Mouse (Mus musculus) MEL (cell line): ENCODE data around the gene Cfap44. TPM values are rescaled to one million over a fixed set of nuclear protein-coding genes. Genes with fewer than 3 reads are reported as not detected.

Experiments used
- DNase-seq: peaks from one replicate; pipeline ENCODE4 v3.0.0; 2011; ENCODE audit warnings: low read depth, low spot score
- H3K27ac ChIP-seq: 2 replicates; pipeline ENCODE4 v1.5.1; 2012; ENCODE audit warnings: low read depth, mild to moderate bottlenecking, control low read depth, low read length, moderate library complexity; ENCODE audit not compliant: control insufficient read depth
- H3K27me3 ChIP-seq, 2 experiments: fragments of 150-350 bp in 1 of 2; sonication (generic) in 1 of 2; 2 replicates each; pipeline ENCODE4 v1.6.1; 2012; ENCODE audit warnings: low read length in 2 of 2, mild to moderate bottlenecking in 2 of 2, improper control_type of control experiment in 1 of 2, moderate library complexity in 1 of 2; ENCODE audit not compliant: insufficient read depth in 2 of 2, control insufficient read depth in 1 of 2
- H3K36me3 ChIP-seq, 2 experiments: 2 replicates each; pipeline ENCODE4 v1.6.1; 2012 to 2014; ENCODE audit warnings: low read length in 2 of 2, improper control_type of control experiment in 1 of 2, inconsistent platforms in 1 of 2, mild to moderate bottlenecking in 1 of 2; ENCODE audit not compliant: insufficient read depth in 2 of 2, control insufficient read depth in 1 of 2
- H3K4me1 ChIP-seq, 2 experiments: fragments of 150-350 bp in 1 of 2; sonication (generic) in 1 of 2; 2 replicates each; pipeline ENCODE4 v1.6.1; 2012; ENCODE audit warnings: low read length in 2 of 2, improper control_type of control experiment in 1 of 2, mild to moderate bottlenecking in 1 of 2; ENCODE audit not compliant: insufficient read depth in 2 of 2, control insufficient read depth in 1 of 2
- H3K4me3 ChIP-seq, 2 experiments: fragments of 150-350 bp in 1 of 2; sonication (generic) in 1 of 2; 2 replicates each; pipeline ENCODE4 v1.5.1; 2012; ENCODE audit warnings: low read depth in 2 of 2, low read length in 2 of 2, mild to moderate bottlenecking in 2 of 2, moderate library complexity in 2 of 2, control low read depth in 1 of 2, improper control_type of control experiment in 1 of 2; ENCODE audit not compliant: control insufficient read depth in 1 of 2, insufficient read depth in 1 of 2
- H3K79me2 ChIP-seq: 2 replicates; pipeline ENCODE4 v1.6.1; 2012; ENCODE audit warnings: mild to moderate bottlenecking, low read length, moderate library complexity; ENCODE audit not compliant: control insufficient read depth, poor library complexity, insufficient read depth
- H3K9ac ChIP-seq: 2 replicates; pipeline ENCODE4 v1.6.1; 2012; ENCODE audit warnings: low read depth, mild to moderate bottlenecking, control low read depth, low read length, moderate library complexity; ENCODE audit not compliant: control insufficient read depth, poor library complexity, severe bottlenecking
- H3K9me3 ChIP-seq: fragments of 150-350 bp; sonication (generic); replicated peaks from 2 replicates; pipeline ENCODE4 v1.6.1; 2012; ENCODE audit warnings: mild to moderate bottlenecking, low read length, improper control_type of control experiment, moderate library complexity; ENCODE audit not compliant: insufficient read depth
- CHD1 ChIP-seq: IDR thresholded peaks from 2 replicates; pipeline ENCODE4 v1.6.1; 2012; ENCODE audit warnings: low read depth, mild to moderate bottlenecking, inconsistent platforms, low read length, improper control_type of control experiment
- CHD2 ChIP-seq: IDR thresholded peaks from 2 replicates; pipeline ENCODE4 v1.6.1; 2011; ENCODE audit warnings: low read length, improper control_type of control experiment
- CTCF ChIP-seq, 3 experiments: IDR thresholded peaks in 2 of 3; conservative IDR thresholded peaks in 1 of 3; 2 replicates each; pipeline ENCODE4 v1.5.1; 2011 to 2012; ENCODE audit warnings: low read length in 3 of 3, low read depth in 2 of 3, mild to moderate bottlenecking in 2 of 3, improper control_type of control experiment in 1 of 3, inconsistent platforms in 1 of 3, mixed read lengths in 1 of 3, moderate library complexity in 1 of 3; ENCODE audit not compliant: control insufficient read depth in 1 of 3, insufficient read depth in 1 of 3, poor library complexity in 1 of 3, severe bottlenecking in 1 of 3
- GATA1 ChIP-seq: IDR thresholded peaks from 2 replicates; pipeline ENCODE4 v1.6.1; 2011; ENCODE audit warnings: low read depth, low read length, improper control_type of control experiment
- HCFC1 ChIP-seq: IDR thresholded peaks from 2 replicates; pipeline ENCODE4 v1.6.1; 2012; ENCODE audit warnings: low read depth, mild to moderate bottlenecking, inconsistent platforms, low read length, improper control_type of control experiment, moderate library complexity
- JUND ChIP-seq: IDR thresholded peaks from 2 replicates; pipeline ENCODE4 v1.6.1; 2011; ENCODE audit warnings: low read depth, mild to moderate bottlenecking, improper control_type of control experiment, low read length
- MAZ ChIP-seq: IDR thresholded peaks from 2 replicates; pipeline ENCODE4 v1.6.1; 2012; ENCODE audit warnings: low read depth, mild to moderate bottlenecking, inconsistent platforms, low read length, improper control_type of control experiment
- TAL1 ChIP-seq: IDR thresholded peaks from 2 replicates; pipeline ENCODE4 v1.6.1; 2012; ENCODE audit warnings: mild to moderate bottlenecking, inconsistent platforms, low read length, moderate library complexity, mixed read lengths
- TCF12 ChIP-seq: IDR thresholded peaks from 2 replicates; pipeline ENCODE4 v1.6.1; 2014; ENCODE audit warnings: low read depth, mild to moderate bottlenecking, inconsistent platforms, low read length, improper control_type of control experiment, moderate library complexity
- ZKSCAN1 ChIP-seq: IDR thresholded peaks from 2 replicates; pipeline ENCODE4 v1.6.1; 2012; ENCODE audit warnings: low read depth, mild to moderate bottlenecking, inconsistent platforms, low read length, improper control_type of control experiment, moderate library complexity
- ZMIZ1 ChIP-seq: IDR thresholded peaks from 2 replicates; pipeline ENCODE4 v1.6.1; 2012; ENCODE audit warnings: low read depth, mild to moderate bottlenecking, inconsistent platforms, low read length, improper control_type of control experiment, moderate library complexity
- ZNF384 ChIP-seq: IDR thresholded peaks from 2 replicates; pipeline ENCODE4 v1.6.1; 2012; ENCODE audit warnings: low read depth, mild to moderate bottlenecking, inconsistent platforms, low read length, improper control_type of control experiment
- polyA plus RNA-seq, 2 experiments: library from polyadenylated mRNA; stranded (reverse) in 1 of 2; unstranded in 1 of 2; fragments of >175 nt in 1 of 2; fragments of >200 nt in 1 of 2; gene quantifications; 2 replicates each; pipeline versions ENCODE4 v1.2.1 to v1.2.4; 2012; ENCODE audit warnings: low replicate concordance in 2 of 2, low read depth in 1 of 2; ENCODE audit not compliant: insufficient read length in 2 of 2, insufficient read depth in 1 of 2, missing spikeins in 1 of 2
- total RNA-seq: library from RNA; depleted of rRNA; stranded (reverse); fragments of 300-350 nt; gene quantifications from 2 replicates; pipeline ENCODE4 v1.2.3, GENCODE M21; 2012; rRNA removed

Cfap44 gene
- total and polyA plus RNA-seq, 3 experiments: not detected

DNA sequence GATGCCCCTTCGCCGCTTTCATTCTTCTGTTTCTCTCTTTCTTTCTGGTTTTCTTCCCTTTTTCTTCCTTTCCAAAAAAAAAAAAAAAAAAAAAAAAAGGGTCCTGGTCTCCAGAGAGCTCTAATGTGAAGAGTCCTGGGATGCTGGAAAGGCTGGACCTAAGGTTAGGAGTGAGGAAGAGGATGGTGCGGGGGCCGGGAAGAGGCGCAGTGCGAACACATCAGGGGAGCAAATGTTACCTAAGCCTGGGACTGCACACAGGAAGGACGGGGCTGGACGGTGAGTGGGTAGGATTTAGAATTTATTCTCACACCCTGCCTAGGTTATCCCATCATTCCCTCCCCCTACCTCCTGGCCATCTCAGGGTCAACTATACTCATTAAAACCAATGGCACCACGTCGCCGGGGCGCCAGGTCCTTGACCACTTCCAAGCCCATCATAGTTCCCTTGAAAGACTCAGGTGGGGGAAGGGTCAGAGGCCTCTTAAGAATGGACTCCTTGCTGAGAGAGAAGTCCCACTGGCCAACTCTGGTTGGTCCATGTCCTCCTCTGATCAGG lies 136.7 kb downstream of the Cfap44 start:
- Histone ChIP-seq H3K79me2 (no peaks in the 10 kb centered on the region), H3K36me3 (no peaks in the 10 kb centered on the region), H3K9me3 (no peaks in the 10 kb centered on the region), H3K27ac (no peak overlapping the region), H3K4me1 (no peaks in the 10 kb centered on the region), H3K9ac (no peak overlapping the region), H3K4me3 (no peak overlapping the region), H3K27me3 (no peaks in the 10 kb centered on the region)
- TF ChIP-seq ZMIZ1 (no peak), CTCF (IDR thresholded peaks at IDR 0.05 in 2 of 3, conservative IDR thresholded peaks at IDR 0.05 in 1 of 3; ENCODE audit: control insufficient read depth in 1 of 3, insufficient read depth in 1 of 3, low read depth in 2 of 3, low read length in 3 of 3, poor library complexity in 1 of 3, severe bottlenecking in 1 of 3) (no peak), GATA1 (no peak), ZNF384 (no peak), CHD2 (no peak), TAL1 (no peak), TCF12 (no peak), ZKSCAN1 (no peak), JUND (no peak), MAZ (no peak), CHD1 (no peak), HCFC1 (no peak)
- no peak for DNase-seq

Other genes starting within 250 kb of the Cfap44 start
- gene Usf3, start 221.6 kb upstream of the Cfap44 start, total RNA-seq: 3.4 and 4.6 TPM in 2 replicates
- 10 to 100 TPM; 11.0 to 89.6 TPM for gene Usf3, start 221.6 kb upstream of the Cfap44 start, polyA plus RNA-seq
- not detected in 2 replicates for gene Sidt1, start 61.6 kb upstream of the Cfap44 start, total RNA-seq
- gene Sidt1, start 61.6 kb upstream of the Cfap44 start, polyA plus RNA-seq: not detected
- 14.4 and 14.8 TPM in 2 replicates for gene Spice1, start 47.7 kb upstream of the Cfap44 start, total RNA-seq
- 10 to 100 TPM in 1 of 2 experiments, not detected in 1; 24.1 TPM for gene Spice1, start 47.7 kb upstream of the Cfap44 start, polyA plus RNA-seq
- gene Boc, start 164.1 kb downstream of the Cfap44 start, total RNA-seq: not detected in 2 replicates
- not detected for gene Boc, start 164.1 kb downstream of the Cfap44 start, polyA plus RNA-seq